Mouse (Mus musculus) neural tube, embryonic 14.5 days (tissue): ENCODE data around the gene Ccdc117. TPM values are rescaled to one million over a fixed set of nuclear protein-coding genes. Genes with fewer than 3 reads are reported as not detected.
"Not testable (repeated sequence)": the region's sequence is repeated elsewhere in the genome, so short reads cannot be mapped to it uniquely, and the experiment has no call there.

Source experiments
- ATAC-seq: fragments of 200-750 bp; cut with Nextera tagmentation; 2 replicates; pipeline ENCODE4 v1.8.0; 2017; ENCODE audit warnings: low read depth, mild to moderate bottlenecking, moderate TSS enrichment, moderate library complexity
- H3K27ac ChIP-seq: fragments of 300-500 bp; sonication (generic); 2 replicates; pipeline ENCODE4 v1.5.1; 2014; ENCODE audit warnings: low read depth, mild to moderate bottlenecking, control low read depth, low read length, moderate library complexity, mixed read lengths
- H3K27me3 ChIP-seq: fragments of 300-500 bp; sonication (generic); 2 replicates; pipeline ENCODE4 v1.6.1; 2014; ENCODE audit warnings: low read length; ENCODE audit not compliant: control insufficient read depth, insufficient read depth
- H3K36me3 ChIP-seq: fragments of 300-500 bp; sonication (generic); 2 replicates; pipeline ENCODE4 v1.6.1; 2014; ENCODE audit warnings: low read length, mixed read lengths; ENCODE audit not compliant: control insufficient read depth, insufficient read depth
- H3K4me1 ChIP-seq: fragments of 300-500 bp; sonication (generic); 2 replicates; pipeline ENCODE4 v1.6.1; 2014; ENCODE audit warnings: low read length; ENCODE audit not compliant: control insufficient read depth, insufficient read depth
- H3K4me2 ChIP-seq: fragments of 300-500 bp; sonication (generic); 2 replicates; pipeline ENCODE4 v1.6.1; 2014; ENCODE audit warnings: mild to moderate bottlenecking, low read depth, low read length, control low read depth
- H3K4me3 ChIP-seq: fragments of 300-500 bp; sonication (generic); 2 replicates; pipeline ENCODE4 v1.5.1; 2014; ENCODE audit warnings: low read depth, low read length, control low read depth, mixed read lengths
- H3K9ac ChIP-seq: fragments of 300-500 bp; sonication (generic); replicated peaks from 2 replicates; pipeline ENCODE4 v1.6.1; 2014; ENCODE audit warnings: low read depth, mild to moderate bottlenecking, control low read depth, low read length, mixed read lengths
- H3K9me3 ChIP-seq: fragments of 300-500 bp; sonication (generic); 2 replicates; pipeline ENCODE4 v1.6.1; 2016; ENCODE audit warnings: low read length; ENCODE audit not compliant: control insufficient read depth
- WGBS: fragments of 180-500 bp; shearing (Covaris S2); extraction: QIAGEN DNeasy Blood & Tissue Kit; methylation state at CpG from one replicate; pipeline ENCODE4 v1.1.7; 2014; 5-methylcytosine and 5-hydroxymethylcytosine counted together
- polyA plus RNA-seq: library from polyadenylated mRNA; unstranded; fragments of >200 nt; fragmentation: Nextera tagmentation; extraction: Ambion mirVana; gene quantifications from 2 replicates; pipeline ENCODE4 v1.2.1, GENCODE M21; 2014

Ccdc117 gene
- polyA plus RNA-seq, 1 experiment from 2014 or later = 10.4 TPM

DNA sequence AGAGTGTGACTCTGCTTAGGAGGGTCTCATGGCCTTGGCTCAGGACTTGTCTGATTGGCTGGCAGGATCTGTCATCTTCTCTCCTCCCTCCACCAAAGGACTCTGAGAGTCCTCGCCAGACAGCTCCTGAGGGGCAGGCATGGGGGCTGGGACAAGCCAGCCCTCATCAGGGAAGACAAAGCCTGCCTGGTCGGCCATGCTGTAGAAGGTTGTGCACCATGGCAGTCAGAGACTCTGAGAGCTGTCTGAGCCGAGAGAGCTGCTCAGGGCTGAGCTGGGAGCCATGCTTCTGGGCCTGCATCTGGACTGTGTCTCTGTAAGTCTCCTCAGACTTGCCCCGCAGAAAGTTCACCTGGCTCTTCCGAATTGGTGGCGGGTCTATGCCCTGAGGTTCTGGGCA is 21.9 kb upstream of the Ccdc117 start:
- WGBS = 71% methylated on average over 6 of the region's 6 CpGs
- H3K27me3 ChIP-seq = no peaks in the 10 kb centered on the region
- H3K27ac ChIP-seq = no peak overlapping the region
- no peaks in the 10 kb centered on the region for H3K4me1 ChIP-seq
- no peak overlapping the region for H3K4me2 ChIP-seq
- no peaks in the 10 kb centered on the region for H3K36me3 ChIP-seq
- no peak for ATAC-seq
- H3K4me3 ChIP-seq = no peak overlapping the region
- no peak overlapping the region for H3K9ac ChIP-seq
- H3K9me3 ChIP-seq = no peaks in the 10 kb centered on the region

DNA sequence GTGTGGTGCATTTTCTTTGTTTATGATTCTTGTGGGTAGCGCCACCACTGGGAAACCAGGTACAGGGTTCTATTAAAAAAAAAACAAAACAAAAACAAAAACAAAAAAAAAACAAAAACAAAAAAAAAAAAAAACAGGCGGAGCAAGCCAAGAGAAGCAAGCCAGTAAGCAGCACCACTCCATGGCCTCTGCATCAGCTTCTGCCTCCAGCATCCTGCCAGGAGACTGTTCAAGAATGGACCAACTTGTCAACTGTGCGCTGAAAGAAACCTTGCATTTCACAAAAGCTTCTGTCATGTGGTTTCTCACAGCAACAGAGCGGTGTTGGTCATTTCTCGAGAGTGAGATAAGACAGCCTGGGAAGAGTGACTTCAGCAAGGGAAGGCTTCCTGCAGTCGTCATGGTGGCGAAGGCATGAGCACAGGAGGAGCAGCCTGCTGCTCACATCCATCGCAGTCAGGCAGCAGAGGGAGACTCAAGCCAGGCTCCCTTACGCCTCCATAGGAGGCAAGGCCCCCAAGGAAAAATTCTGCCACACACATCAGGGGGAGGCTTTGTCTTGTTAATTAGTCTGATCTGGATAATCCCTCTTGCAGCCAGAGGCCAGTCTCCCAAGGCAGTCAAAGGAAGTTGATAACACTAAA is 20.8 kb upstream of the Ccdc117 start:
- H3K9me3 ChIP-seq = no peaks in the 10 kb centered on the region
- WGBS = 40% methylated on average over 9 of the region's 9 CpGs
- H3K27me3 ChIP-seq = no peaks in the 10 kb centered on the region
- H3K36me3 ChIP-seq = no peaks in the 10 kb centered on the region
- no peak overlapping the region for H3K4me2 ChIP-seq
- no peak overlapping the region for H3K27ac ChIP-seq
- H3K9ac ChIP-seq = no peak overlapping the region
- no peak overlapping the region for H3K4me3 ChIP-seq
- ATAC-seq = no peak
- no peaks in the 10 kb centered on the region for H3K4me1 ChIP-seq

DNA sequence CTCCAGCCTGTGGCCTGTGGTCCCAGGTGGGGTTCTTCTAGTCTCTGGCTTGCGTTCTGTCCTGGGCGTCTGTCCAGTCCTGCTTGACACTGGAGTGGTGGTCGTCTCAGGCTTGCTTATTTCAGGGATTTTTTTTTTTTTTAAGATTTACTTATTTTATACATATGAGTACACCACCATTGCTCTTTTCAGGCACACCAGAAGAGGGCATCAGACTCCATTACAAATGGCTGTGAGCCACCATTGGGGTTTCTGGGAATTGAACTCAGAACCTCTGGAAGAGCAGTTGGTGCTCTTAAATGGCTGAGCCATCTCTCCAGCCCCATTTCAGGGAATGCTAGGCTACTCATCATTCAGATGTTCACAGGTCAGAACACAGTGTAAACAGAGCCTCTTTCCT is 18.3 kb upstream of the Ccdc117 start:
- H3K4me2 ChIP-seq = no peak overlapping the region
- WGBS = 88% methylated on average over 3 of the region's 3 CpGs
- no peak for ATAC-seq

DNA sequence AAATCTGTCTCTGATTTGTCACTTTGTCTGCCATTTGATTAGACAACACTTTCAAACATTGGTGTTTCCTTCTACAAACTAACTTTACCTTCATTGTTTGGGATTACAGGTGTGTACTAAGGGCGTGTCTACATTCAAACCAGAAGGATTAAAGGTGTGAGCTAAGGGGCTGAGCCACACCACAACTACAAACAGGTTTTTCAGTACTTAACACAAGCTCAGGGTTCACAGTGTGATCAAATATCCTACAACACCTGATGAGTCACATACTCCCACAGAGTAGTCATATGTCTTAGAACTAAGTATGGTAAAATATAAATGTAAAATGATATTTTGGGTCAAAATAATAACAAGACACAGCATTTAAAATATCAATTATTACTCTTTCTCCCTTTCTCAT is 9.9 kb upstream of the Ccdc117 start:
- H3K27me3 ChIP-seq = no peaks in the 10 kb centered on the region
- H3K36me3 ChIP-seq = no peaks in the 10 kb centered on the region
- 74% methylated on average over 1 of the region's 1 CpGs for WGBS
- no peaks in the 10 kb centered on the region for H3K9me3 ChIP-seq
- no peak for ATAC-seq
- H3K27ac ChIP-seq = no peak overlapping the region
- no peak overlapping the region for H3K9ac ChIP-seq
- no peaks in the 10 kb centered on the region for H3K4me1 ChIP-seq
- H3K4me3 ChIP-seq = no peak overlapping the region
- H3K4me2 ChIP-seq = no peak overlapping the region

More for the DNA sequence above, 18.3 kb upstream of the Ccdc117 start:
- H3K27ac ChIP-seq = no peak overlapping the region
- H3K36me3 ChIP-seq = no peaks in the 10 kb centered on the region
- no peaks in the 10 kb centered on the region for H3K4me1 ChIP-seq
- no peaks in the 10 kb centered on the region for H3K27me3 ChIP-seq
- H3K9me3 ChIP-seq = no peaks in the 10 kb centered on the region
- H3K4me3 ChIP-seq = no peak overlapping the region
- H3K9ac ChIP-seq = no peak overlapping the region

DNA sequence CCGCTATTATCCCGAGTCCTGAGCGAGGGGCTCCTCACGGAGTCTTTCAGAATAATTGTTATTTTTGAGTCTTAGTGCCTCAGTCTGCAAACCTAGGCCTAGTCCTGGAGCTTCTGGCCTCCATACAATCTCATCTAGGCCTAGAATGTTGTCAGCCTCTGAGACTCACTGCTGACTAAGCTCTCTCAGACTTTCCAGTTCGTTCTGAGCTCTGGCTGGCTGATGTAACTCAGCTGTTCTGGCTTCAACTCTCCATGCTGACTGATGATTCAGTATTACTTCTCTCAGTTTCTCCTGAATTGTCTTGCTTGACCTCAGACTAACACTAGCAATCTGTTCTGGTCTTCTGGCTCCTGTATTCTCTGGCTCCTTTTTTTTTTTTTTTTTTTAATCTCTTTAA is 9.4 kb upstream of the Ccdc117 start:
- Histone ChIP-seq H3K4me3 (no peak overlapping the region), H3K27me3 (no peaks in the 10 kb centered on the region), H3K4me1 (no peaks in the 10 kb centered on the region), H3K27ac (no peak overlapping the region), H3K4me2 (no peak overlapping the region), H3K9ac (no peak overlapping the region), H3K9me3 (no peaks in the 10 kb centered on the region), H3K36me3 (no peaks in the 10 kb centered on the region)
- ATAC-seq = no peak
- 91% methylated on average over 5 of the region's 5 CpGs for WGBS

DNA sequence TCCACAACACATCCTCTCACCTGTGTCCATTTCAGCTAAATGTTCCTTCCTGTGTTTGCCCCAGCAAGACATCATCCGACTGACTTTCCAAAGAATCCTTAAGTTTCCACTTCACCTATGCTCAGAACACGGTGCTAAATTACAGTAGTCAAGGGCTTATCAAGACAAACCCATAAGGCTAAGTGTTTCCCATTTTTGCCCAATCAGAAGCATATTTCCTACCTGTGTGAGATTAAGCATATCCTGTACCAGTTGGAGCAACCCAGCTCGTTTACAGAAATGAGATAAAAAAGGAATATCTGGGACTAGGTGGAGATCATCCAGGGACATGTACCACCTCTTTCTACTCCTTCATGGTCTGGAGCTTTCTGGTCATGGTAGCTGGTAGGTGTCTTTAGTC is 4.7 kb upstream of the Ccdc117 start:
- Histone ChIP-seq H3K4me2 (no peak overlapping the region), H3K9ac (no peak overlapping the region), H3K4me1 (no peaks in the 10 kb centered on the region), H3K27ac (no peak overlapping the region), H3K9me3 (no peaks in the 10 kb centered on the region), H3K4me3 (no peak overlapping the region), H3K36me3 (no peaks in the 10 kb centered on the region), H3K27me3 (no peaks in the 10 kb centered on the region)
- 90% methylated on average over 3 of the region's 3 CpGs for WGBS
- ATAC-seq = no peak

DNA sequence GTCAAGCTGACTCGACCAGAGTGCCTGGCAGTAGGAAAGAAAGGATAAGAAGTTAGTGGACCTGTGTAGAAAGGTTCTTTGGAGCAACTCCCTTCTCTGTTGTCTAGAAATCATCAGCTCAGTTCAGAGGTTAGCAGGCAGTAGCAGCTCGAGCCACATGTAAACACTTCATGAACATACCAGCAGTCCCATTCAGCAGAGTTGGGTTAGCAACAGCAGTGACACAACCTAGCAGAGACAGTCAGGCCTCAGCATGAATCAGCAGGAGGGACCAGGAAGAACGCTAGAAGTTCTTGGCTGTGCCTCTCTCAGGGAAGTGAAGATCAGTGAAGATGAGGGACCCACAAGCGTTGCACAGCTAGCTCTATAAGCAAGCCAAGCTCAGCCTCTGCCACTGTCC is 3.5 kb upstream of the Ccdc117 start:
- no peak overlapping the region for H3K27ac ChIP-seq
- H3K4me2 ChIP-seq = no peak overlapping the region
- peaks cover 7% of the 10 kb centered on the region; the same call in 1 of the 2 replicates for H3K4me1 ChIP-seq
- 84% methylated on average over 4 of the region's 4 CpGs for WGBS
- no peaks in the 10 kb centered on the region for H3K9me3 ChIP-seq
- no peaks in the 10 kb centered on the region for H3K36me3 ChIP-seq
- H3K9ac ChIP-seq = no peak overlapping the region
- H3K4me3 ChIP-seq = no peak overlapping the region
- no peak for ATAC-seq
- no peaks in the 10 kb centered on the region for H3K27me3 ChIP-seq

DNA sequence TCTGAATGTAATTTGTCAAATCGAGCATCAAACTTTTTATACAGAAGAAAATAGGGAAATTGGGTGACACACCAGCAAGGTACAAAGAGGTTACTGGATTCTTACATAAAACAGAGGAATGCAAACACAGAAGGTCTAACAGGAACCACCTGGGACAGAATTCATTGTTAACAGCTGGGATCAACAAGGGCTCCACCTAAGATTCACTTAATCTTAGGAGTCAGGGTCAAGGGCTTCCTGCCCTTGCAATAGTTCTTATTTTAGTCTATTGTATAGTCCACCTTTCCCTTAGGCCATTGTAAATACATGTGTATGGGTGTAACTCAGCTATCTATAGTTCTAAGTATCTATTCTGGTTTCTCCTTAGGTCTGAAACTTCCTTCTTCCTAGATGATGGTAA is 2.7 kb upstream of the Ccdc117 start:
- WGBS = 67% methylated on average over 1 of the region's 1 CpGs
- not testable (repeated sequence) for ATAC-seq, H3K27me3 ChIP-seq, H3K4me1 ChIP-seq, H3K9me3 ChIP-seq, H3K4me2 ChIP-seq, H3K9ac ChIP-seq, H3K27ac ChIP-seq, H3K4me3 ChIP-seq, H3K36me3 ChIP-seq

DNA sequence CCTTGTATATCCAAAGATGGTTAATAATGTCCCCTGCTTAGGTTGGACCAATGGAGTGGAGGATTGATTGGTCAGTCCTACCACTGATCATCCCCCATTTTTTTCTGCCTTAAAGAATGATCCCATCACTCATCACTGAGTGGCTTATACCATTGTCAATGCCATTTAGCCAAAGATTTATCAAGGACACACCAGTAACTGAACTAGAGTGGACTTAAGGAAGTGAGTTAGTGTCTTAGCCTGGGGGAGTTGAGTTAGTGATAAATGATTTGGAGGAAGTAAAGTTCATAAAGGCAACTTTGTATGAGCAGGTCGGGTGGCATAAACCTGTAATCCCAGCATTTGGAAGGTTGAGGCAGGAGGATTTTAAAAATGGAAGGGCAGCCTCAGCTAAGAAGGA is 1.3 kb upstream of the Ccdc117 start:
- peaks cover 9% of the 10 kb centered on the region; the same call in 1 of the 2 replicates for H3K4me1 ChIP-seq
- H3K4me3 ChIP-seq = no peak overlapping the region
- no peaks in the 10 kb centered on the region for H3K27me3 ChIP-seq
- peaks cover 6% of the 10 kb centered on the region for H3K36me3 ChIP-seq
- no peak overlapping the region for H3K4me2 ChIP-seq
- no peak for ATAC-seq
- no peak overlapping the region for H3K27ac ChIP-seq
- H3K9ac ChIP-seq = no peak overlapping the region
- WGBS = 94% methylated on average over 1 of the region's 1 CpGs
- no peaks in the 10 kb centered on the region for H3K9me3 ChIP-seq
